Mouse (Mus musculus) kidney, postnatal 0 days (tissue): ENCODE measurements around the gene Olfr196. TPM values are rescaled to one million over a fixed set of nuclear protein-coding genes. Genes with fewer than 3 reads are reported as not detected.
"Not testable (repeated sequence)": the region's sequence is repeated elsewhere in the genome, so short reads cannot be mapped to it uniquely, and the experiment has no call there.

Experiments used
- ATAC-seq: fragments of 200-750 bp; cut with Nextera tagmentation; replicated peaks from 2 replicates; pipeline ENCODE4 v1.8.0; 2017; ENCODE audit warnings: low read depth, moderate number of reproducible peaks, moderate TSS enrichment, moderate library complexity; ENCODE audit not compliant: low FRiP score
- DNase-seq: peaks from one replicate; pipeline ENCODE4 v3.0.0-alpha.2; 2016; ENCODE audit warnings: low spot score
- H3K27ac ChIP-seq: fragments of 300-500 bp; sonication (generic); 2 replicates; pipeline ENCODE4 v1.5.1; 2014; ENCODE audit warnings: mild to moderate bottlenecking
- H3K27me3 ChIP-seq: fragments of 300-500 bp; sonication (generic); 2 replicates; pipeline ENCODE4 v1.6.1; 2014; ENCODE audit warnings: low read length, mixed read lengths; ENCODE audit not compliant: insufficient read depth
- H3K36me3 ChIP-seq: fragments of 300-500 bp; sonication (generic); 2 replicates; pipeline ENCODE4 v1.6.1; 2014; ENCODE audit warnings: low read length, mixed read lengths; ENCODE audit not compliant: insufficient read depth
- H3K4me1 ChIP-seq: fragments of 300-500 bp; sonication (generic); replicated peaks from 2 replicates; pipeline ENCODE4 v1.6.1; 2014; ENCODE audit warnings: antibody characterized with exemption, low read length, mixed read lengths; ENCODE audit not compliant: insufficient read depth
- H3K4me2 ChIP-seq: fragments of 300-500 bp; sonication (generic); 2 replicates; pipeline ENCODE4 v1.6.1; 2014; ENCODE audit warnings: mild to moderate bottlenecking, low read length, moderate library complexity, mixed read lengths
- H3K4me3 ChIP-seq: fragments of 300-500 bp; sonication (generic); replicated peaks from 2 replicates; pipeline ENCODE4 v1.5.1; 2014; ENCODE audit warnings: low read depth, low read length
- H3K9ac ChIP-seq: fragments of 300-500 bp; sonication (generic); 2 replicates; pipeline ENCODE4 v1.6.1; 2014; ENCODE audit warnings: low read depth, low read length
- H3K9me3 ChIP-seq: fragments of 300-500 bp; sonication (generic); replicated peaks from 2 replicates; pipeline ENCODE4 v1.6.1; 2016; ENCODE audit warnings: low read length, inconsistent platforms, mixed read lengths
- CTCF ChIP-seq: IDR thresholded peaks from 2 replicates; pipeline ENCODE4 v1.5.1; 2016; ENCODE audit warnings: antibody characterized with exemption, low read depth, mild to moderate bottlenecking, moderate library complexity
- WGBS: fragments of 180-500 bp; shearing (Covaris S2); extraction: QIAGEN DNeasy Blood & Tissue Kit; methylation state at CpG from one replicate; pipeline ENCODE4 v1.1.7; 2014; 5-methylcytosine and 5-hydroxymethylcytosine counted together
- polyA plus RNA-seq: library from polyadenylated mRNA; unstranded; fragments of >200 nt; fragmentation: Nextera tagmentation; extraction: Ambion mirVana; gene quantifications from 2 replicates; pipeline ENCODE4 v1.2.1, GENCODE M21; 2015

Olfr196 gene
- polyA plus RNA-seq = not detected in 2 replicates

- WGBS = 67% methylated on average over 3 of the region's 3 CpGs
- DNase-seq (no peak), ATAC-seq (no peak)
- Histone ChIP-seq H3K4me1 (no peaks in the 10 kb centered on the region), H3K27me3 (no peaks in the 10 kb centered on the region), H3K36me3 (no peaks in the 10 kb centered on the region), H3K9ac (no peak within 1 kb of the TSS), H3K4me3 (no peak within 1 kb of the TSS), H3K27ac (no peak within 1 kb of the TSS), H3K9me3 (no peaks in the 10 kb centered on the region), H3K4me2 (no peak within 1 kb of the TSS)
- TF ChIP-seq CTCF = no peak
Measured at GRCm38 (mm10) chr16:59170354-59170753, at the start of gene Olfr196. Olfr196 (minus strand) TSS chr16:59170454.

DNA sequence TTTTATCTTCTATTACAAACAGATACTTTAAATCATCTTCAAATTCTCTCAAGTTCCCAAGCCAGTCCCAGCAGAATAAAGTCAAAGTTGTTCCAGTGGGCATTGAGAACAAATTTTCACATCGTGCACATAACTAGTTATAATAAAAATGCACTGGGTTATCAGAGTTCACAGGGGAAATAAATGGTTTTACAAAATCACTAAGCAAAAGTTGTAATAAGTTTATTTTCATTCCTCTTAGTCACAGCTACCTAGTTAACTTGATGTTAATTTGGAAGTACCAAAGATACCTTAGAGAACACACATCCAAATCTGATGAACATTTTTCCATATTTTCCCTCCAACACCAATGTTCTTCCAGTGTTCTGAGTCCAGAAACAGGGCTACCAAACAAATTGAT is 49.4 kb upstream of the Olfr196 start, which contains the start of gene Olfr199:
Gene Olfr199, minus strand, starts transcription at position 101 of the 400 bp plus-strand sequence.
- H3K27me3 ChIP-seq, ATAC-seq, H3K4me3 ChIP-seq, DNase-seq, H3K36me3 ChIP-seq, H3K27ac ChIP-seq, H3K9me3 ChIP-seq, H3K9ac ChIP-seq, H3K4me2 ChIP-seq, H3K4me1 ChIP-seq: not testable (repeated sequence)
- WGBS = 74% methylated on average over 1 of the region's 1 CpGs

DNA sequence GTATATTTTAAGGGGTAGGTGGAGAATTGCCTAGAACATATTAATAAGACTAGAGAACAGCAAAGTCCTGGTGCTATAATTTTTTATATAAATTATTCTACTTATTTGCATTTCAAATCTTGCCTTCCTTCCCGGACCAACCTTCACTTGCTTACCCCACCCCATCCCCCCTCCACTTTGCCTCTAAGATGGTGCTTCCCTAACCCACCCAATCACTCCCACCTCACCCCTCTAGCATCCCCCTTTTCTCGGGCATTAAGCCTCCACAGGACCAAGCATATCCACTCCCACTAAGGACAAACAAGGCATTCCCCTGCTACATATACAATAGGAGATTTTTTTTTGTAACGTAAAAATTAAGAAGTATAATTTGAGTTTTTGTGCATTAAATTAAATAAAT is 47.6 kb upstream of the Olfr196 start:
- H3K9ac ChIP-seq, H3K4me1 ChIP-seq, H3K27me3 ChIP-seq, H3K27ac ChIP-seq, H3K4me2 ChIP-seq, H3K36me3 ChIP-seq, DNase-seq, ATAC-seq, H3K4me3 ChIP-seq, H3K9me3 ChIP-seq: not testable (repeated sequence)
- WGBS = 76% methylated on average over 3 of the region's 3 CpGs

DNA sequence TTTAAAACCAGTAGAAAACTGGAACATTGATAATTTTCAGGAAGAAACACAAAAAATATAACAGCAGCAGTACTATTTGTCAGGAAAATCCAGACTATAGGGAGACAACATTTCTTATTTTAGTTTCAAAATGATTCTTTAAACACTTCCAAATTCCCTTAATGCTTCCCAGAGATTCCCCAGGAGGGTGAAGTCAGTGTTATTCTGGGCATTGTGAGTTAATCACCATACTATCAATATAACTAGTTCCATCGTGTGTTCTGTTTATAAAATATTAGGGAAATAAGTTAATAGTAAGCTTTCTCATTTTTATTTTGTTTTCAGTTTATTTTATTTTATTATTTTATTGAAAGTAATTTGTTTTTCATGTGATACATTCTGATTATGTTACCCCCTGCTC is 33.2 kb upstream of the Olfr196 start, which contains the start of gene Olfr198:
Gene Olfr198, minus strand, starts transcription at position 101 of the 400 bp plus-strand sequence.
- not testable (repeated sequence) for H3K9ac ChIP-seq, H3K4me3 ChIP-seq, H3K27ac ChIP-seq, ATAC-seq, H3K36me3 ChIP-seq, H3K4me2 ChIP-seq, H3K4me1 ChIP-seq, H3K27me3 ChIP-seq, DNase-seq, H3K9me3 ChIP-seq
- WGBS = 71% methylated on average over 1 of the region's 1 CpGs

DNA sequence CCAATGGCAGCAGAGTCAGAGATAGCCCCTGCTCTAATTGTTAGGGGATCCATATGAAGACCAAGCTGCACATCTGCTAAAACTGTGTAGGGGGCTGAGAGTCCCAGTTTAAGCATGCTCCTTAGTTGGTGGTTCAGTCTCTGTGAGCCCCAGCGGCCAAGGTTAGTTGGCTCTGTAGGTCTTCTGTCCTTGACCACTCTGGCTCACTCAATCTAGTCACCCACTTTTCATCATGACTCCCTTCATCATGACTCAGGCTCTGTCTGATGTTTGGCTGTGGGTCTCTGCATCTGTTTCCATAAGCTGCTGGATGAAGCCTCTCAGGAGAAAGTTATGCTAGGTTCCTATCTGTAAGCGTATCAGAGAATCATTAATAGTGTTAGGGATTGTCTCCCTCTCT is 18.3 kb downstream of the Olfr196 start:
- H3K9ac ChIP-seq = no peak overlapping the region
- no peak for ATAC-seq
- no peaks in the 10 kb centered on the region for H3K9me3 ChIP-seq
- DNase-seq = no peak
- H3K4me1 ChIP-seq = no peaks in the 10 kb centered on the region
- H3K27me3 ChIP-seq = no peaks in the 10 kb centered on the region
- H3K4me3 ChIP-seq = no peak overlapping the region
- TF ChIP-seq CTCF = no peak
- no peaks in the 10 kb centered on the region for H3K36me3 ChIP-seq
- 85% methylated on average over 2 of the region's 2 CpGs for WGBS
- no peak overlapping the region for H3K4me2 ChIP-seq
- no peak overlapping the region for H3K27ac ChIP-seq

GRCm38 (mm10) chr16:59146746-59147145 is 23.5 kb downstream of the Olfr196 start, which contains the start of gene Olfr195:
Olfr195 (plus strand) TSS chr16:59147046.
- no peak within 1 kb of the TSS for H3K9ac ChIP-seq
- H3K4me3 ChIP-seq = no peak within 1 kb of the TSS
- no peak within 1 kb of the TSS for H3K27ac ChIP-seq
- no peak within 1 kb of the TSS for H3K4me2 ChIP-seq
- ATAC-seq (no peak), DNase-seq (no peak)
- H3K4me1 ChIP-seq = no peaks in the 10 kb centered on the region
- H3K9me3 ChIP-seq = no peaks in the 10 kb centered on the region
- 95% methylated on average over 1 of the region's 1 CpGs for WGBS
- no peaks in the 10 kb centered on the region for H3K27me3 ChIP-seq
- no peaks in the 10 kb centered on the region for H3K36me3 ChIP-seq
- no peak for TF ChIP-seq CTCF

DNA sequence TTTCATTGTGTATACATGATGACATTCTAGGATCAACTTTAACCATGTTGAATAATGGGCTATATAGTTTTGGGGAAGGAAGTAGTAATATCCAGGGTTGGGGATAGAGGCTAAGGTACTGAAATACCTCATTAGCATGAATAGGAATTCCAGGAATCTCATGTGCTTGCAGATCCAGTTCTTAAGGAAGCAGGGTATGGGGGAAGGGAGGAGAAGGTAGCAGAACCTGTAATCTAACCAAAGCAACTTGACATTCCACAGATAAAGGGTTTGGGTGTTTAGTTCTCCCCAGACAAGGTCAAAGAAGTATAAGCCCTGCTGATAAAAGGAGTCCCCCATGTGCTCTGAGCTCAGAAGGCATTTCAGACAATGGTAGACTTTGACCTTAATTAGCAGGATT is 29.1 kb downstream of the Olfr196 start:
- Histone ChIP-seq H3K4me3 (no peak overlapping the region), H3K27ac (no peak overlapping the region), H3K4me1 (no peaks in the 10 kb centered on the region), H3K9ac (no peak overlapping the region), H3K4me2 (no peak overlapping the region), H3K36me3 (no peaks in the 10 kb centered on the region), H3K27me3 (no peaks in the 10 kb centered on the region), H3K9me3 (no peaks in the 10 kb centered on the region)
- no peak for ATAC-seq
- no peak for DNase-seq
- no peak for TF ChIP-seq CTCF
